Mouse (Mus musculus): ENCODE data around the gene Rasgef1b.

DNA sequence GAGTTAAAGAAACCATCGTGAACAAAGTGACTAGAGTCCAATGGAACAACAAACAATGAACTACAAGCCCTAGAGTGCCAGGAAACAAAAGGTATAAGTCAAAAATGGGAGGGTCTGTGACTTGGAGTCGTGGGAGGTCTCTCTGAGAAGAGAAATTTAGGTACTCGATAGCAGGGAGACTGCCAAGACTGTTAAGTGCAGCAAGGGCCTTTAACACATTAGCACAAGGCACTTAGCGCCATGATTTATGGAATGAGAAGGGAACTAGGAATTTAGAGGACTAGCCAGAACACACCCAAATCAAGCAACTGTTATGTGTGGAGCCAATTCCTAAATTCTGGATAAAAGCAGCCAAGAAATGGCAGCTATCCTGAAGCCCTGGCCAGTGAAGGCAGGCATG, 490.7 kb downstream of the Rasgef1b start:
- TF ChIP-seq CTCF (conservative IDR thresholded peaks at IDR 0.05; ENCODE audit: insufficient read depth, insufficient read length, low read depth, low read length) (no peak), POLR2A (IDR thresholded peaks at IDR 0.05; ENCODE audit: low read depth, low read length) (no peak)
